Mouse (Mus musculus) 3T3-L1 (cell line): ENCODE results near the gene Anln.
"Not testable (repeated sequence)": the region's sequence is repeated elsewhere in the genome, so short reads cannot be mapped to it uniquely, and the experiment has no call there.

ENCODE experiments used
- DNase-seq: peaks from one replicate; pipeline ENCODE4 v3.0.0-alpha.2; 2015; ENCODE audit warnings: low read depth, low spot score

The Anln gene

GRCm38 (mm10) chr9:22322381-22323211, 66.4 kb downstream of the Anln start:
- DNase-seq: peak; percentile 57

DNA sequence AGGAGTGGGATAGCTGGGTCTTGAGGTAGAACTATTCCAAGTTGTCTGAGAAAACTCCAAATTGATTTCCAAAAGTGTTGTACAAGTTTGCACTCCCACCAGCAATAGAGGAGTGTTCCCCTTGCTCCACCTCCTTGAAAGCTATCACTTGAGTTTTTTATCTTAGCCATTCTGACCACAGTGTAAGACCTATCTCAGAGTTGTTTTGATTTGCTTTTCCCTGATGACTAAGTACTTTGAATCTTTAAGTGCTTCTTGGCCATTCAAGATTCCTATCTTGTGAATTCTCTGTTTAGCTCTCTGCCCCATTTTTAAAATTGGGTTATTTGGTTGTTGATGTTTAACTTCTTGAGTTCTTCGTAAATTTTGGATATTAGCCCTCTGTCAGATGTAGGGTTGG, 69.9 kb downstream of the Anln start:
- DNase-seq: no peak

DNA sequence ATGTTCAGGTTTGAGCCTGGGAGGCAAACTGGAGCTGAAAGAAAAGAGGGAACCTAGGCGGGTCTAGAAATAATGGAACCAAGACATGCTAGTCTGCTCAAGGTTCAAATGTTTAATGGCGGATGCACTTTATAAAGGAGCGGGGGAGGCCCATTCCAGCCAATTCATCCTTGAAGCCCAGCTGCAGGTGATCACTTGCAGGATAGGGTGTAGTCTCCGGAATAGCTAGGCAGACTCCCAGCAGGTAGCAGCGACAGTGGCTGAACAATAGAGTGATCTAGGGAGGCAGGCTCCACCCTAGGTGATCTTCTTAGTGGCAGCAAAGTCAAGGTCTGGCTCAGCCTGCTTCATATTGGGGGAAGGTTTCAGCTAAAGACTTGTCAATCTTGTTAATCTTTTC, 72.9 kb downstream of the Anln start:
- DNase-seq: not testable (repeated sequence)

DNA sequence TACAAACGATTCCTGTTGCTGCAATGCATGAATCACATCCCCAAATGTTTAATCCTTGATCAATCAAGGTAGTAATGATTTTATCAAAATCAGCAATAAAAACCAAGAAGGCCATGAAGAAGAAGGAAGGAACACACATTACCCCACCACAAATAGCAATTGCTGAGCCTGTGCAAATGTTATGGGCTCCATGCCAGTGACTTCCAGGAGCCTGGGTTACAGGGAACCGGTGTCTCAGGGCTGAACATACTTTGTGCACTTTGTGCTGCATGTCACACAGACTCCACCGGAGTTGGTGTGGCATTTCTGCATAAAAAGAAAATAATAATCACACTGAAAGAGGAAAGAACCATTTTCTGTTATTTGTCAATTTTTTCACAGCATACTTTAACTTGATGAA, 74.9 kb downstream of the Anln start:
- no peak for DNase-seq

DNA sequence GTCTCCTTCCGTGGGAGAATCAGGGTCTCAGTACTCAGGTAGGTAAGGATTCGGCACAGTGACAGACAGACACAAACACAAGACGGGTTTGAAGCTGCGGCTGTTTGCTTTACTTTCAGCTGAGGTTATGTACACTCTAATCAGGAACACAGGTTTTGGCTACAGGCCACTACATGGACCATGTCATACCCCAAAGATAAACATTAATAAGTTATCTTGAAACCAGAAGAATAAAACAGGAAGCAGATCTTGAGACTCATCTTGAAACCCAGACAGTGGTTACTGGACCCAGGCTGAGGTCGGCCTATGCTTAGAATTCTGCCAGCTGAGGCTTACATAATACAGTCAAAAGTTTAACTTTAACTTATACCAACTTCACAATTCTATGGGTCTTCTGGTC, 75.8 kb downstream of the Anln start:
- no peak for DNase-seq

- DNase-seq: peak; percentile 89
Observed at GRCm38 (mm10) chr9:22309651-22310050, 79.3 kb downstream of the Anln start.

- not testable (repeated sequence) for DNase-seq
Observed at GRCm38 (mm10) chr9:22307920-22308262, 81.1 kb downstream of the Anln start.

- DNase-seq: peak; percentile 95
Observed at GRCm38 (mm10) chr9:22307156-22307919, 81.7 kb downstream of the Anln start, which contains the start of gene Zfp810. Zfp810 (minus strand) TSS chr9:22307648.

GRCm38 (mm10) chr9:22306726-22307125, 82.3 kb downstream of the Anln start:
- peak; percentile 22 for DNase-seq

- no peak for DNase-seq
Observed at GRCm38 (mm10) chr9:22302199-22302598, 86.8 kb downstream of the Anln start.
